Mouse (Mus musculus) T-cell, adult 2 months (primary cell): ENCODE results near the gene Zdhhc14.

ENCODE experiments used
- DNase-seq: peaks from one replicate; pipeline ENCODE4 v3.0.0; 2022; ENCODE audit warnings: low spot score

Gene Zdhhc14

GRCm38 (mm10) chr17:5504969-5505368, 12.6 kb downstream of the Zdhhc14 start:
- DNase-seq = no peak

- no peak for DNase-seq
Measured at GRCm38 (mm10) chr17:5506553-5506952, 14.2 kb downstream of the Zdhhc14 start.

GRCm38 (mm10) chr17:5506988-5507387, 14.6 kb downstream of the Zdhhc14 start:
- DNase-seq = no peak

- no peak for DNase-seq
Measured at GRCm38 (mm10) chr17:5508030-5508429, 15.7 kb downstream of the Zdhhc14 start.

GRCm38 (mm10) chr17:5510564-5510963, 18.2 kb downstream of the Zdhhc14 start:
- no peak for DNase-seq

- no peak for DNase-seq
Measured at GRCm38 (mm10) chr17:5511724-5512123, 19.4 kb downstream of the Zdhhc14 start.

GRCm38 (mm10) chr17:5519466-5519865, 27.1 kb downstream of the Zdhhc14 start:
- DNase-seq = no peak

- DNase-seq = no peak
Measured at GRCm38 (mm10) chr17:5519910-5520592, 27.7 kb downstream of the Zdhhc14 start.

GRCm38 (mm10) chr17:5521532-5521931, 29.2 kb downstream of the Zdhhc14 start:
- DNase-seq = no peak

GRCm38 (mm10) chr17:5529552-5529951, 37.2 kb downstream of the Zdhhc14 start:
- DNase-seq = no peak

GRCm38 (mm10) chr17:5532816-5533215, 40.5 kb downstream of the Zdhhc14 start:
- DNase-seq = no peak

GRCm38 (mm10) chr17:5535357-5535756, 43.0 kb downstream of the Zdhhc14 start:
- no peak for DNase-seq

- no peak for DNase-seq
Measured at GRCm38 (mm10) chr17:5536259-5537094, 44.1 kb downstream of the Zdhhc14 start.

GRCm38 (mm10) chr17:5537095-5537575, 44.8 kb downstream of the Zdhhc14 start:
- DNase-seq = no peak

GRCm38 (mm10) chr17:5542177-5542576, 49.8 kb downstream of the Zdhhc14 start:
- no peak for DNase-seq

- DNase-seq = no peak
Measured at GRCm38 (mm10) chr17:5544065-5544464, 51.7 kb downstream of the Zdhhc14 start.

- DNase-seq = no peak
Measured at GRCm38 (mm10) chr17:5545065-5545464, 52.7 kb downstream of the Zdhhc14 start.

GRCm38 (mm10) chr17:5548546-5548945, 56.2 kb downstream of the Zdhhc14 start:
- DNase-seq = no peak

GRCm38 (mm10) chr17:5549460-5549859, 57.1 kb downstream of the Zdhhc14 start:
- DNase-seq = no peak

GRCm38 (mm10) chr17:5550444-5550843, 58.1 kb downstream of the Zdhhc14 start:
- DNase-seq = no peak

- no peak for DNase-seq
Measured at GRCm38 (mm10) chr17:5551136-5551535, 58.8 kb downstream of the Zdhhc14 start.

- DNase-seq = no peak
Measured at GRCm38 (mm10) chr17:5552036-5552760, 59.8 kb downstream of the Zdhhc14 start.

GRCm38 (mm10) chr17:5553556-5553955, 61.2 kb downstream of the Zdhhc14 start:
- DNase-seq = no peak
